In genomic region chr4:130637488-130638422, GRCm38 (mm10) we compare ENCODE assay signal across 15 mouse cellular contexts. TPM values are rescaled to one million over a fixed set of nuclear protein-coding genes. Genes with fewer than 3 reads are reported as not detected.
DNase-seq lines count a peak whose midpoint lies in the region; ATAC-seq and TF ChIP-seq lines count a peak whose summit lies in the region.
"Had no signal": no experiment of that assay in that cellular context is flagged by ENCODE, and none has a peak within 500 bp of the region (broad histone marks: within the 10 kb centered on the region; RNA-seq: fewer than 3 reads in every experiment).

No protein-coding gene starts in this region.

- peak; percentile 93 for ATAC-seq in intestine, embryonic 16.5 days
- ATAC-seq in erythroid progenitor cell, adult 5-6 weeks (replicated peaks; ENCODE audit: low FRiP score, poor library complexity, severe bottlenecking): no peak
- no peak for ATAC-seq in granulocyte monocyte progenitor cell, adult 5-6 weeks (replicated peaks; ENCODE audit: poor library complexity, severe bottlenecking)
- ATAC-seq: CD4-positive, CD25-positive, alpha-beta regulatory T cell, adult 4 months had no signal

- DNase-seq in kidney, adult 18-20 months: peak; percentile 51
- DNase-seq in kidney, postnatal 4 days: no peak
- no peak for DNase-seq in layer of hippocampus, postnatal 36 days
- DNase-seq: adrenal gland, postnatal 14 days; cerebellum, postnatal 36 days; lung, embryonic 14.5 days; spleen, adult 18-20 months had no signal

- WGBS in intestine, embryonic 16.5 days: 72% methylated on average over 8 of the region's 9 CpGs
- WGBS in small intestine, adult 2 months: 52% methylated on average over 8 of the region's 9 CpGs

- peak overlapping the region; percentile 45; the same call in 1 of the 2 replicates for H3K4me3 ChIP-seq in E14TG2a.4 (replicated peaks; ENCODE audit: low read length)
- no peak overlapping the region for H3K4me3 ChIP-seq in intestine, embryonic 16.5 days (ENCODE audit: low read length)
- no peak overlapping the region for H3K4me3 ChIP-seq in small intestine, adult 2 months (ENCODE audit: low read depth, low read length)
- H3K4me3 ChIP-seq: forebrain, embryonic 10.5 days had no signal

- no peak for TF ChIP-seq CTCF in E14TG2a.4 (conservative IDR thresholded peaks at IDR 0.05; ENCODE audit: low read length)
- no peak for TF ChIP-seq CTCF in small intestine, adult 2 months (IDR thresholded peaks at IDR 0.05; ENCODE audit: extremely low read depth, insufficient read length, insufficient replicate concordance, low read depth, low read length)

- peak overlapping the region; percentile 61 for H3K27ac ChIP-seq in intestine, embryonic 16.5 days (ENCODE audit: low read length)
- H3K27ac ChIP-seq in small intestine, adult 2 months (ENCODE audit: insufficient read depth, low read depth, low read length): peak overlapping the region; percentile 90
- H3K27ac ChIP-seq: forebrain, embryonic 10.5 days had no signal

- H3K27me3 ChIP-seq in E14TG2a.4 (ENCODE audit: insufficient read depth, low read length): no peaks in the 10 kb centered on the region
- no peaks in the 10 kb centered on the region for H3K27me3 ChIP-seq in intestine, embryonic 16.5 days (replicated peaks; ENCODE audit: control insufficient read depth, insufficient read depth, low read length)
- no peaks in the 10 kb centered on the region for H3K27me3 ChIP-seq in small intestine, adult 2 months (ENCODE audit: control insufficient read depth, insufficient read depth, low read length)

- H3K9ac ChIP-seq in intestine, embryonic 16.5 days (ENCODE audit: low read depth, low read length): no peak overlapping the region
- H3K9ac ChIP-seq: lung, embryonic 14.5 days had no signal

- H3K4me2 ChIP-seq in intestine, embryonic 16.5 days (ENCODE audit: low read depth, low read length): no peak overlapping the region
- H3K4me2 ChIP-seq: heart, embryonic 11.5 days; lung, embryonic 14.5 days had no signal

- peaks cover 73% of the 10 kb centered on the region for H3K4me1 ChIP-seq in E14TG2a.4 (replicated peaks; ENCODE audit: low read depth, low read length)
- H3K4me1 ChIP-seq in intestine, embryonic 16.5 days (ENCODE audit: control insufficient read depth, insufficient read depth, low read length): peaks cover 8% of the 10 kb centered on the region; the same call in 1 of the 2 replicates
- H3K4me1 ChIP-seq in small intestine, adult 2 months (ENCODE audit: control insufficient read depth, insufficient read depth, insufficient read length, low read length): peaks cover 28% of the 10 kb centered on the region
- H3K4me1 ChIP-seq: forebrain, embryonic 10.5 days had no signal

- H3K9me3 ChIP-seq in E14TG2a.4 (ENCODE audit: low read length): peaks cover 3% of the 10 kb centered on the region; the same call in 1 of the 2 replicates
- no peaks in the 10 kb centered on the region for H3K9me3 ChIP-seq in intestine, embryonic 16.5 days (ENCODE audit: control insufficient read depth, low read length)
- H3K9me3 ChIP-seq: forebrain, embryonic 10.5 days had no signal

- no peak for TF ChIP-seq POLR2A in small intestine, adult 2 months (IDR thresholded peaks at IDR 0.05; ENCODE audit: low read depth, low read length)

- H3K36me3 ChIP-seq in E14TG2a.4 (ENCODE audit: insufficient read depth, low read length): 0 out of 2 replicates have a peak, but pooled peaks cover 7% of the 10 kb centered on the region
- H3K36me3 ChIP-seq in intestine, embryonic 16.5 days (ENCODE audit: control insufficient read depth, insufficient read depth, low read length): no peaks in the 10 kb centered on the region
- H3K36me3 ChIP-seq in small intestine, adult 2 months (ENCODE audit: control insufficient read depth, insufficient read depth, low read length): no peaks in the 10 kb centered on the region
- H3K36me3 ChIP-seq: forebrain, embryonic 10.5 days had no signal

RNA-seq across cellular contexts. Expression of gene Pum1, which starts 25.4 kb away (rescaled TPM):
- 57.8 and 60.8 TPM in 2 replicates for polyA plus RNA-seq in intestine, embryonic 16.5 days (2015; fragmentation: Nextera tagmentation; extraction: Ambion mirVana)
- polyA plus RNA-seq in small intestine, adult 2 months (2012; rRNA removed): 25.6 and 48.4 TPM in 2 replicates
- total RNA-seq in erythroid progenitor cell, adult 5-6 weeks (2015; ENCODE audit: low replicate concordance): 64.9 and 85.9 TPM in 2 replicates
- total RNA-seq in erythroid progenitor cell, adult 5-6 weeks (2017; ENCODE audit: low replicate concordance): 68.4 and 88.1 TPM in 2 replicates
- 100 to 1,000 TPM; 116 to 126 TPM for total RNA-seq in layer of hippocampus, postnatal 36 days (2021)
- 46.9 and 56.5 TPM in 2 replicates for total RNA-seq in granulocyte monocyte progenitor cell, adult 5-6 weeks (2014; fragmentation: Nextera tagmentation)
- total RNA-seq in granulocyte monocyte progenitor cell, adult 5-6 weeks (2017): 40.2 and 43.3 TPM in 2 replicates
